Mouse (Mus musculus) MEL (cell line): ENCODE measurements around the gene Gm49776.

ENCODE experiments used
- CTCF ChIP-seq, 3 experiments: IDR thresholded peaks in 2 of 3; conservative IDR thresholded peaks in 1 of 3; 2 replicates each; pipeline ENCODE4 v1.5.1; 2011 to 2012; ENCODE audit warnings: low read length in 3 of 3, low read depth in 2 of 3, mild to moderate bottlenecking in 2 of 3, improper control_type of control experiment in 1 of 3, inconsistent platforms in 1 of 3, mixed read lengths in 1 of 3, moderate library complexity in 1 of 3; ENCODE audit not compliant: control insufficient read depth in 1 of 3, insufficient read depth in 1 of 3, poor library complexity in 1 of 3, severe bottlenecking in 1 of 3
- E2F4 ChIP-seq: IDR thresholded peaks from 2 replicates; pipeline ENCODE4 v1.6.1; 2011; ENCODE audit warnings: low read depth, low read length, improper control_type of control experiment, borderline replicate concordance
- JUND ChIP-seq: IDR thresholded peaks from 2 replicates; pipeline ENCODE4 v1.6.1; 2011; ENCODE audit warnings: low read depth, mild to moderate bottlenecking, improper control_type of control experiment, low read length
- NELFE ChIP-seq: IDR thresholded peaks from 2 replicates; pipeline ENCODE4 v1.6.1; 2011; ENCODE audit warnings: low read depth, low read length, improper control_type of control experiment
- USF1 ChIP-seq: IDR thresholded peaks from 2 replicates; pipeline ENCODE4 v1.6.1; 2014; ENCODE audit warnings: low read depth, mild to moderate bottlenecking, inconsistent platforms, low read length, improper control_type of control experiment, moderate library complexity
- ZKSCAN1 ChIP-seq: IDR thresholded peaks from 2 replicates; pipeline ENCODE4 v1.6.1; 2012; ENCODE audit warnings: low read depth, mild to moderate bottlenecking, inconsistent platforms, low read length, improper control_type of control experiment, moderate library complexity

DNA sequence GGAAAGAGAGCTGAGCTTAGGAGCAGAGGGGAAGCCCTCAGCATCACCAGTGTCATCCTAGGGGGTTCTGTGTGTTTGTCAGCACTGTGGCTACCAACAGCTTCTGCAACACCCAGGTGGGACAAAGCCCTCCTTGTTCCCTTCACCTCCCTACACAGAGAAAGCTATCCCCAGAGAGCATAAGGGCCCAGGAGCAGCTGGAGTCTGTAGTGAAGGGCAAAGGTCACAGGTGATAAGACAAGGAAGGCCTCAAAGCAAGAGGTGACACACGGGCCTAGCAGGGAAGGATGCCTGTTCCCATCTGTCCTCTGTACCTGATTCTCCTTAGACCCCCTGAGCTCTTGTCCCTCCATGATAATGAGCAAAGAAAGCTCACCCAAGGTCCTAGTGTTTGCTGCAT lies 56.5 kb downstream of the Gm49776 start:
- no peak for TF ChIP-seq USF1
- TF ChIP-seq CTCF (IDR thresholded peaks at IDR 0.05 in 2 of 3, conservative IDR thresholded peaks at IDR 0.05 in 1 of 3; ENCODE audit: control insufficient read depth in 1 of 3, insufficient read depth in 1 of 3, low read depth in 2 of 3, low read length in 3 of 3, poor library complexity in 1 of 3, severe bottlenecking in 1 of 3): no peak
- no peak for TF ChIP-seq NELFE
- no peak for TF ChIP-seq E2F4
- no peak for TF ChIP-seq JUND
- TF ChIP-seq ZKSCAN1: no peak
